Mouse (Mus musculus) E14TG2a.4 (cell line): Measurements from ENCODE around the gene Osbpl10.

Source experiments
- CTCF ChIP-seq: conservative IDR thresholded peaks from 2 replicates; pipeline ENCODE4 v1.5.1; 2014; ENCODE audit warnings: low read length
- NANOG ChIP-seq: IDR thresholded peaks from 2 replicates; pipeline ENCODE4 v1.6.1; 2014; ENCODE audit warnings: borderline replicate concordance, low read length, mixed read lengths
- POU5F1 ChIP-seq: IDR thresholded peaks from 2 replicates; pipeline ENCODE4 v1.6.1; 2014; ENCODE audit warnings: low read length, borderline replicate concordance

- TF ChIP-seq CTCF (no peak), NANOG (no peak), POU5F1 (no peak)
Measured at GRCm38 (mm10) chr9:114948395-114948794, 30.0 kb upstream of the Osbpl10 start.
